Mouse (Mus musculus) fibroblast of lung, adult 2 months (primary cell): ENCODE data around the gene Palm.
A peak's percentile ranks its signal among the peaks of the same experiment; 100 is the strongest.
"Not testable (repeated sequence)": the region's sequence is repeated elsewhere in the genome, so short reads cannot be mapped to it uniquely, and the experiment has no call there.

Source experiments
- DNase-seq: peaks from one replicate; pipeline ENCODE4 v3.0.0-alpha.2; 2011; ENCODE audit warnings: low read depth

Palm gene

DNA sequence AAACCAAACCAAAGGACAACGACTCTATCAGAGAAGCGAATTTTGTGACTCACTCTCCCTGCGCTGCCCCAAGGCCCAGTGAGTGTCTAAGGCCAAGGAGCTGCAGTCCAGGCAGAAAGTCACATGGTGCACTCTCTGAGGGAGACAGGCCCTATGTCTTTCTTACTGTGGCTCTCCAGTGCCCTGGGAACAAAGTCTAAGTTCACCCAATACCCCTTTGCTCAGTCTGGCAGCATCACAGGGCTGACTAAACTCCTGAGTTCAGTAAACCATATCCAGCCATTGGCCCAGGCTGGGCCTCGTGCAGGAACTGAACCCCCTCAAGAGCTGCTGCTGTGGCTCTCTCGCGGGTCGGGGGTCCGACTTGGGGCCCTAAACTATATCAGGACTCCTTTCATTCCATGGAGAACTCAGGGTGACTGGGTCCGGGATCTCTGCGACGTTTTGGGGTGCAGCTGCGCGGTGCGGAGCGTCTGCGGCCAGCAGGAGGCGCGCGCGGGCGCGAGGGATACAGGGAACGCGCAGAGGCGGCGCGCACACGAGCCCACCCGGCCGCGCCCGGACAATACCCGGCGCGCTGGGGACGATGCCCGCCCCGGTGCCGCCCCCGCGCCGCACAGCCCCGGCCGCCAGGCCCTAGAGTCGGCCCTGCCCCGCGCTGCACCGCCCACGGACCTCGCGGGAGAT lies at the start of gene Palm:
Gene Palm, plus strand, starts transcription at position 522 of the 687 bp plus-strand sequence.
- no peak for DNase-seq

DNA sequence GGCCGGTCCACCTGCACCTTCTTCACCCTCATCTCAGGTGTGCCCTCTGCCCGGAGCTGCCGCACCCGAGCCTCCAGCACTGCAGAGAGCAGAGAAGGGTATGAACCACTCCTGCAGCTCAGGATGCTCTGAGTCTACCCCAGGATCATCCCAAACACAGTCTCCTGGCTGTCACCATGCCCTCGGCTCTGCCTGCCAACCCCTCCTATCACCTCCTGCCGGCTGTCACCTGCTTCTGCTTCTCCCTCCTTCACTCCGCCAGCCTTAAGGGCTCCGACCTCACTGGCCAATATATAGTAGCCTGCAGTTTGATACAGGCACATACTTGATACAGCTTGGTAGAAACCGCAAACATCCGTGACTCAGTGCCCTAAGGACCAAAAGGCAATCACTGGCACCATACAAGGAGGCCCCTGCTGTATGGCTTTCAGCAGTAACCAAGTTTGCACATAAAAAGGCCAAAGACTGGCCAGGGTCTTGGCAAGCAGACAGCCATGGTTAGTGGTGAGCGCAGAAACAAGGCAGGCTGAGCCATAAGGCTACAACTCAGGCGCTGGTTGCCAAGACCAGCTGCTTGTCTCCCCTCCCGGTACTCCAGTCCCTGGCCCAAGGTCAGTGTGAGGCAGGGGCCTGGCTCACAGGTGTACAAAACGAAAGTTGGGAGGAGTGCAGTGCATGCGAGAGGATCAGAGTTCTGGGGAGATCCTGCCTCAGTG lies 49.6 kb upstream of the Palm start:
- DNase-seq, result no peak

DNA sequence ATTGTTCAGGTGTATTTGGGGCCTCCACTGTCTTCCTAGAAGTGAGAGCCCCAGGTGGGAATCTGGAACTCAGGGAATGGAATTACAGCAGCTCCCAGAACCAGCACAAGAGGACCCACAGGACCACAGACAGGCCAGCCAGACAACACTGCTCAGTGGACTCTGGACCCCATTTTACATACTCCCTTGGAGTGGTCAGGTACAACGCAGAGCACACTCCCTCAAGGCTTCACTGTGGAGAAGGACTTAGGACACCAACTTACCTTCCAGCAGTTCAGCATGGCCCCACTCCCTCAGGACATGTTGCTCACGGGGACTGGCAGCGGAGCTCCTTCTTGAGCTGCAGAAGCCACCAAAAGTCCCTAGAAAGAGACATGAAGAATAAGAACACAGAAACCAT lies 48.0 kb upstream of the Palm start:
- DNase-seq, result no peak

DNA sequence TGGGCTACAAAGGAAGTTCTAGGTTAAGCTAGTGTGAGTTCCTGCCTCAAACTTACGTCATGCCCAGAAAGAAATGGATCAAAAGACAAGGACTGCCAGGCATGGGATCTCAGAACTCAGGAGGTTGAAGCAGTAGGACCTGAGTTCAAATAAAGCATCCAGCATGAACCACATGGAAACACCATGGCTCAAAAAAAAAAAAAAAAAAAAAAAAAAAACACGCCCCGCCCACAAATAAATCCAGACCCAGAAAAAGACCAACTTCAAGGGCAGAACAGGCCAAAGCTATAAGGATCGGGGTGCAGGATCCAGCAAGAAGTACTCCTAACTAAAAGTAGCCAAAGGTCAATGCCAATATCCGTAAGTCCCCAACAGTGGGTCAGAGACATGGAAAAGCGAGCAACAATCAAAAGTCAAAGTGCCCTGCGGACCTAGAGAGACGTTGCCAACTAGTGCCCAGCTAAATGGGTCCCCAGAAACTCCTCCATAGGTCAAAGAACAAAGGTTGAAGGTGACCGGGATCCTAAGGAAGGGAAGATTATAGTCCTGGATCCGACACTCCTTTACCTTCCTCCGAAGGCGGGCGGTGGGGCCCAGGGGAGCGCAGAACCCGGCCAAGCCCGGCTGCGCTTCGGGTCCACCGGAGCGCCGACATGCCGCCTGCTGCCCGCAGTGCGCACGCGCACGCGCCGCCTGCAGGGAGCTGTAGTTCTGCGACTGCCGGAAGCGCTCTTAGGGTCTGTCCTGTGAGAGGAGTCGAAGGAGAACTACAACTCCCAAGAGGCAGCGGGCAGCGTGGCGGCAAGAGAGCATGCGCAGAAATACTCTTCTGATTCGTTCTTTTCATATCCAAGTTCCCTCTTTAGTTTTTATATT lies 47.2 kb upstream of the Palm start, which contains the start of gene Polrmt:
Gene Polrmt, minus strand, starts transcription at position 684 of the 876 bp plus-strand sequence.
- DNase-seq, result peak; percentile 98

DNA sequence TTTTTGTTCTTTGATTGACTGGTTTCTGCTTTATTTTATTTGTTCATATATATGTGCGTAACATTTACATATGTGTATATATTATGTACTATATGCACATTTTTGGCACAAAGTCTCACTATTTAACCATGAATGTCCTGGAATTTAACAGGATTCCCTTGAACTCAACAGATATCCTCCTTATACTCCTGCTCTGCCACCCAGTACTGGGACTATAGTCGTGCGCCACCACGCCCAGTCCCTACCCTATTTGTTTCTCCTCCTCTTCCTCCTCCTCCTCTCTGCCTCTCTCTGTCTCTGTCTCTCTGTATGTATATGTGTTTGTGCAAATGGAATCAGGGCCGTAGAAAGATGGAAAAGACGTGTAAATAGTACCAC lies 46.6 kb upstream of the Palm start:
- no peak for DNase-seq

DNA sequence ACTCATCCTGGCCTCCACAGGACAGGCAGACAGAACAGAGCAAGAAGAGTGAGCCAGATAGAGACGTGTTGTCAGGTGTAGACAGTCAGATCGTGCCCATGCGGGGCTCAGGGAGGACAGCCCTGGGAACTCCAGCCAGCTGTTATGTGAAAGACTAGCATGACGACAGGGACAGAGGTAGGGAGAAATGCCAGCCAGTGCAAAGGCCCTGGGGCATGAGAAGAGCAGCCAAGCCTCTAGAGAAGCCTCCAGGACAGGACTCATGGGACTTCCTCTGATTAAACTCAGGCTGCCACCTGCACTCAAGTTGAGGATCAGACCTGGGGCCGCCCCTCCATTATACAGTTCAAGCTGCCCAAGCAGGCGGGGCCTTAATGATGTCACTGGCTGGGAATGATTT lies 44.9 kb upstream of the Palm start:
- DNase-seq, result no peak

DNA sequence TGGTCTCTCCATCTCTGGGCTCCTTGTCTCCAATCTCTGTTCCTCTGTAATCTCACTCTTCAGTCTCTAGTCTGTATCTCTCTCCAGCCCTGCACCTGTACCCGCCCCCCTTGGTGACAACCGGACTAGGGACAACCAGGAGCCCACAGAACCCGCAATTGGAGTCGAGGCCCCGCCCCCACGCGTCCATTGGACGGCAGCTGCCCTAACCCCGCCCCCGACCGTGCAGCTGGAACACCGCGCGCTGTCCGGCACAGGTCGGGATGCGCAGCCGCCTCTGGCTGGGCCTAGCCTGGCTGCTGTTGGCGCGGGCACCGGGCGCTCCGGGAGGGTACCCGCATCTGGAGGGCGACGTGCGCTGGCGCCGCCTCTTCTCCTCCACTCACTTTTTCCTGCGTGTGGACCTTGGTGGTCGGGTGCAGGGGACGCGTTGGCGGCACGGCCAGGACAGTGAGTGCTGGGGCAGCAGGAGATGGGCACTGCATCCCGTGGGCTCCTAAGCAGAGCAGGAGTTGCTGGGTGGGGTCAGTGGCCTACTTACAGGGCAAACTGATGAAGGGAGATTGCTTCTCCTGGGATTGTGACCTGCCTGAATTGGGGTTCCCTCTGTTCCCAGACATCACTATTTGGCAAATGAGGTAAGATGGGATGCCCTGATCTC lies 38.4 kb upstream of the Palm start, which contains the start of gene Fgf22:
Gene Fgf22, plus strand, starts transcription at position 221 of the 661 bp plus-strand sequence.
- DNase-seq, result no peak

DNA sequence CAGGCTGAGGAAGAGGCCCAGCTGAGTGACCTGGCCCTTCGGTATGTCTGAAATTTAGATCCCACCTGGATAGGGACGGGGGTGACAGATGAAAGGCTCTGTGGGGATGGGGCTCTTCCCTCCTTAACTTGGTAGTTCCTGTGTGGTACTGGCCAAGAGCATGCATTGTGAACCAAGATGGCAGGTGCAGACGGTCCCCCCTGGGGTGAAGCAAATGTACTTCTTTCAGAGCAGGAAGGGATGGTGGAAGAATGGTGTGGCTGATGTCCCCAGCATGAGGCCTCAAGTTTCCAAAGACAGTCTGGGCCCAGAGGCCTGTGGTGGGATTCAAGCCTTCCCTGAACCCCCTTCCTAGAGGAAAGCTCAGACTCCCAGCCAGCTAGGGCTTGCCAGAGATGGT lies 37.5 kb upstream of the Palm start:
- no peak for DNase-seq

DNA sequence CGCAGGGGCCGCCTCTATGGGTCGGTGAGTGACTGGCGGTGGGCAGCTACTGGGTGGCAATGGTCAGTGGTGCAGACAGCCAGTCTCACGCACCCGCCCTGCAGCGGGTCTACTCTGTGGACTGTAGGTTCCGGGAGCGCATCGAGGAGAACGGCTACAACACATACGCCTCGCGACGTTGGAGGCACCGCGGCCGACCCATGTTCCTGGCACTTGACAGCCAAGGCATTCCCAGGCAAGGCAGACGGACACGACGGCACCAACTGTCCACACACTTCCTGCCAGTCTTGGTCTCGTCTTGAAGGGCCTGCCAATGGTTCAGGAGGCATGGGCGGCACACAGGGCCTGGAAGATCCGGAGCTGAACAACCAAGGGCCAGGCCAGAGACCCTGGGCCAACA lies 36.7 kb upstream of the Palm start:
- no peak for DNase-seq

DNA sequence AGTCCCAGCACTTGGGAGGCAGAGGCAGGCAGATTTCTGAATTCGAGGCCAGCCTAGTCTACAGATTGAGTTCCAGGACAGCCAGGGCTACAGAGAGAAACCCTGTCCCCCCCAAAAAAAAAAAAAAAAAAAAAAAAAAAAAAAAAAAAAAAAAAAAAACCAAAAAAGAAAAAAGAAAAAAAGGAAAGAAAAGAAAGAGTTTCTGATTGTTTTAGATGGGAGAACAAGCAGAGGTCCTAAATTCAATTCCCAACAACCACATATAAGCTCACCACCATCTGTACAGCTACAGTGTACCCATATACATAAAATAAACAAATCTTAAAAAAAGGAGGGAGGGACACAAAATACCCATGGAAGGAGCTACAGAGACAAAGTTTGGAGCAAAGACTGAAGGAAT lies 33.7 kb upstream of the Palm start:
- DNase-seq, result not testable (repeated sequence)

DNA sequence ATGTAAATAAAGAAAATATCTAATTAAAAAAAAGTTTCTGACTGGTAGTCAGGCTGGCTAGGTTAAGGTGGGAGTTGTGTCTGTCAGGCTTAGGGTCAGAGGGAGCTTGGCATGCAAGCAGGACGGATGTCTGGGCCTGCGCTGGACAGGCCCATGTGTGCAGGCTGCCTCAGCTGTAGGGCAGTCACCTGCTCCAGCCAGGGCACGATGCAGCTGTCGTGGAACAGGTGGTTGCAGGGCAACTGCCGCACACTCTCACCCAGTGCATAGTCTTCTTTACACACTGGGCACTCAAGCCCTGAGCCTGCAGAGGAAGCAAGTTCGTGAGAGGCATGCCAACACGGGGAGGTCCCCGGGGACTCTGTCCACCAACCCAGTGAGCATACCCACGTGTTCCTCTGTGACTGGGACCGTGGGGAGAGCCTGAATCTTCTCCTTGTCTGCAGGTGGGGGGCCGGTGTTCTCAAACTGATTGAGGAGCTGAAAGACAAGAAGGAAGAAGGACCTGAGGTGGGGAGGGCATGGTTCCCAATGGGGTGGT lies 32.7 kb upstream of the Palm start:
- DNase-seq, result no peak

DNA sequence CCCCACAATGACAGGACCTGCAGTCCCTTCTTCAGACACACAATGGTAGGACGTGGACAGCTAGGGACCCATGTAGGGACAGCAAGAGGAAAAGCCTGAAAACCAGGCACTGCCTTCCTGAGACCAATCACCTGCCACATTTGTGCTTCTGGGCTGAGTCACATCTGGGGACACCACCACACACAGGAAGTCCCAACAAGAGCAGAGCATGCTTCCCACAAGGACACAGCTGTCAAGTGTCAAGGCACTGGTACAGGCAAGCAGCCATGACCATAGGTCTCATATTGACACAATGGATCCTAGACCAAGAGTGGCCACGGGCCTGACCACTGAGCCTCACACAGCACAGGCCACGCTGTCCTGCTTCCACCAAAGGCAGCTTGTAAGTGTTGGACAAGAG lies 30.5 kb upstream of the Palm start:
- no peak for DNase-seq

DNA sequence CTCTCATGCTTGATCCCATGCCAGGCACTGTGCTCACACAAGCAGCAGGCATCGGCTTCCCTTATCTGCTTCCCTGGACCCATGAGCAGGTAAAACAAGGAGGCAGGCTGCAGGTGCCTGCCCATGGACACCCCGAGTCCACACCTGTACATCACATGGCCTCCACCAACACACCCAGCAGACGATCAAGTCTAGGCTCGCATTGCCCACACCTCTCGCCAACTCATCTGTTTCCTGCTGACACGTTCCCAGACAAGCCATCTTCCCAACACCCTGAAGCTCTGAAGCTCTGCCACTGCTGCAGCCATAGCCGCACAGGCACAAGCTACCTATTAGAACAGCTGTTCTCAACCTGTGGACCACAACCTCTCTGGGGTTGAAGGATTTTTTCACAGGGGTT lies 29.1 kb upstream of the Palm start:
- no peak for DNase-seq

DNA sequence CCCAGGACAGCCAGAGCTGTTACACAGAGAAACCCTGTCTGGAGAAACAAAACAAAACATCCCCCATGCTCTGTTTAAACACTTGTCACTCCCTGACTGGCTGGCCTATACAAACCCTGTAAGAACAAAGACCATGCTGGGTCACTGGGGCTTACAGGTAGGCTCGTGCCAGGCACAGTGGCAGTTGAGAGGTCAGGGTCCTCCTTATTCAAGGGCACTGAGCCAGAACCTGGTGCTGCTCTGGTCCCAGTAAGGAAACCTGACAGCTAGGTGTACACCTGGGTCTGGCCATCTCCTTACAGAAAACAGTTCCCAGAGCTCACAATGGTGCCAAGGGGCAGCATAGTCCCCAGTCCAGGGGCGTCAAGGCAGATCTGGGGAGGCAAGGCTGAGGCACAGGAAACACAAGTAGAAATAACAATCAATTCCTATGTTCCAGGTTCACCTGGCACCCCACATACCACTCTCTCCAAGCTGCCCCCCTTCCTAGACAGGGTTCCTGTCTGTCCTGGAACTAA lies 28.1 kb upstream of the Palm start:
- no peak for DNase-seq

DNA sequence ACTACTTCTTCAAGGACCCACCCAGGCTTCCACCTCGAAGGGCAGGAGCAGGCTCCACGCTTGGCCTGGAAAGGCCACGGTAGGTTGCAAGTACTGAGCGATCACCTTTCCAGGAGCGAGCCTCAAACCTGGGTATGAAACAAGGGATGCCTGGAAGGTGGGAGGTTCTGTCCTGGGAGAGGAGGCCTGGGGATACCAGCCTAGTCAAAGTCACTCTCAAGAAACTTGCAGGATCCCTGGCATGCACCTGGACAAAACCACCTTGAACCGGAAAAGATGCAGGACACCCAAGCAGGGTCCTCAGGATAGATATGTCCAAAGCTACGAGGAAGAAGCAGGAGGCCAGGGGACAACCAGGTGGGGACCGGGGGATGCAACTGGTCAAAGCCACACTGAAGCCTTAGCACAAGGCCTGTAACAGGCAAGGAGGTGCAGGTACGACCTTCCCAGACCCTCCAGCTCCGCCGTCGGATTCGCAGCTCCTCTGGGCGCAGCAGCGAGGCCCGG lies 27.3 kb upstream of the Palm start:
- DNase-seq, result no peak

DNA sequence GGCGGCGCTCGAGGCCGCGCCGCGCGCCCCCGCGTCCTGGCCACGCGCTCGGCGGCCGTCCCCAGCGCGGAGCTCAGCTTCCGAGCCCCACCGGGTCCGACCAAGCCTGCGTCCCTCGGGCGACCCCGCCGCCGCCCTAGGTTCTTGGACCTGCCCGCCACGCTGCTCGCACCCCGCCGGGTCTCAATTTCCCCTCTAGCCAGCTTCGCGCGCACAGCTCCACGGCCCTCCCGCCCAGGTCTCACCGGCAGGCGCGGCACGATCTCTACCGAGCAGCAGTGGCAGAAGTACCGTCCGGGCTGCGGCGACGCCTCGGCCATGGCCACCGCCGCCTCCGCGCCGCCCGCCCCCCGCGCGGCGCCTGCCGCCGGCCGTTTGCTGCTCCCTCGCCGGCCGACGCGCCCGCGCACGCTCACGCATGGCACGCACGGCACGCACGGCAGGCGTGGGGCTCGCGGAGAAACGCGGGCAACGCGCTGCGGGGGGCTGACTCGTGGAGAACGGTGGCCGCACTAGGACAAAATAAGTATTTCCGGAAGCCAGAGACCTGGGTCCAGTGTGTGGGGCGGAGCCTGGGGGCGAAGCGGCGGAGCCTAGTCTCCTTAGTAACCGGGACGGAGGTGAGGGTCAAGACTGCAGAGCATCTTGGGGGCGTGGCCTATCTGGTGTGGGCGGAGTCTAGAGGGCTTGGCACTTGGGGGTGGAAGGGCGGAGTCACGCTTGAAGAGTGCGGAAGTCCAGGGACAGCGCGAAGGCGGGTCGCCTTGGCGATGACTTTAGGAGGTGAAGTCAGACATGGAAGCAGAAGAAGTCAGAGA lies 26.7 kb upstream of the Palm start, which contains the start of gene Rnf126:
Gene Rnf126, minus strand, starts transcription at position 445 of the 818 bp plus-strand sequence.
- peak; percentile 99 for DNase-seq

DNA sequence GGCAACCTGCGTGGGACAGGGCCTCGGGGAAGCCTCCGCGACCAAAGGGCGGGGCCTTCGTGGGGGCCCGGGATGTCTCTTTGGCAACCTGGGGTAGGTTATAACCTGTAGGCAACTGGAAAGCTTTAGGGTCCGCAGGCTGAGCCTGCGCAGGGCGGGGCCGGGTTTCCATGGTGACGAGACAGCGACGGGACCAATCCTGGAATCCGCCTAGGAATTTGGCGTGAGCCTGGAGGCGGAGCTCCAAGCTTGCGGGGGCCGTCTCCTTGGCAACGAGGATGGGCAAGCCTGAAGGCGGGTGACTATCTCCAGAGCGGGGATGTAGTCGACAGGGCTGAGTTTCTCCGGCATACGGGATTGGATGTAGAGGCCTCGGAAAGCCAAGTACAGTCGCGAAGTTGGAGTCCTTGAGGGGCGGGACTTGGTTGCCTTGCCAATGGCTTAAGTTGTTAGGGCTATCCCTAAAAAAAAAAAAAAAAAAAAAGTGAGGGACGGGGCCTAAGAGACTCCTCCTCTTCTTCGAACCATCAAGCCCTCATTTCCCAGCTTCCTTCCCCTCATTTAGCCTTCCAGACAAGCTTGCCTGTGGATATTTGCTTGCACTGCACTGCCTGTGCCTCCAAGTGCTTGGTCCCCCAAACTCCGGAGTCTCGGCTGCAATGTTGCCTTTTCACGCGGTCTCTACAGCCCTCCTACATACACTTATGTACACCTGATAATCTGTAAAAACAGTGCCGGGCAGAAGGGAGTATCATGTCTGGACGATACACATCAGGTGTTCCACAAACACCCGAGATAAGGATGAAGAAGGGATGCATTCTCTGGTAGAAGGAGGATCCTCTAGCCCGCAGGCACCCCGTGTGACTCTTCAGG lies 25.8 kb upstream of the Palm start:
- DNase-seq, result peak; percentile 82

DNA sequence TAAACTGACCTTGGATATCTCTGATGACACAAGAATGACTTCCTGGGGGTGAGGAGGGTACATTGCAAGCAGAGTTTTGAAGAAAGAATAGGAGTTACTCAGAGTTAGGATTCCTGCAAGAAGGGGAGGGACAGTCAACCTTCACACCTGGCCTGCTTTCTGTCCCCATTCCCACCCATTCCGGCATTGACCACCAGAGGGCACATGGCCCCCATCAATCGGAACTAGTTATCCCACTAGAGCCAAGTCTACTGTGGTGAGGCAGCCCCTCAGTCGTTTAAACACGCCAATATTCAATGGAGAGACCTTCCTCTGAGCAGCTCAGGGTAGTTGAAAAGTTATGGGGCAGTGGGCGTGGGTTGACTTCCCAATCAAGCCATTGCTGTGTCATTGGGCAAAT lies 25.0 kb upstream of the Palm start:
- DNase-seq, result peak; percentile 22

DNA sequence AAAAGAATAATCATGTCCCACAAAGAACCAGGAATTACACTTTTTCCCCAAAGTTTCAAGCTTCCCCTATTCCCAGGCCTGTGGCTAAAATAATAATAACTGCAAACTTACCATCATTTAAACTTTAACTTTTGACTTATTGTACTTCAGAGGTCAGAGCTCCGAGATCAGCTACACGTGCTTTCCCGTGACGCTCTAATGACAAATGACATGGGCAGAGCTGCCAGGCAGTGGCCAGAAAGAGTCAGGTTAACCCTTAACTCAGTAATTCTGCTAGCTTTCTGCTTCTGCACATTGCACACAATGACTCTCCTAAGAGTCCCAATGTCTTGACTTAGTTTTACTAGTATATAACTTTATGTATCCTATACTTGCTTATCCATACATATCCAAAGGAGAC lies 24.0 kb upstream of the Palm start:
- no peak for DNase-seq
